Mouse (Mus musculus) ES-E14 (cell line): ENCODE measurements around the gene Nccrp1. TPM values are rescaled to one million over a fixed set of nuclear protein-coding genes. Genes with fewer than 3 reads are reported as not detected.
"Not testable (repeated sequence)": the region's sequence is repeated elsewhere in the genome, so short reads cannot be mapped to it uniquely, and the experiment has no call there.

Experiments
- DNase-seq: peaks from one replicate; pipeline ENCODE4 v3.0.0-alpha.2; 2013; ENCODE audit warnings: low read depth, low spot score
- H3K27ac ChIP-seq: 2 replicates; pipeline ENCODE4 v1.5.1; 2012; ENCODE audit warnings: low read depth, mild to moderate bottlenecking, low read length, moderate library complexity, mixed read lengths; ENCODE audit not compliant: poor library complexity, insufficient read depth, severe bottlenecking
- H3K36me3 ChIP-seq: 2 replicates; pipeline ENCODE4 v1.6.1; 2012; ENCODE audit warnings: mild to moderate bottlenecking, low read length, moderate library complexity, mixed read lengths; ENCODE audit not compliant: control insufficient read depth, poor library complexity, insufficient read depth, severe bottlenecking
- H3K4me1 ChIP-seq, 2 experiments: fragments of 150-350 bp in 1 of 2; sonication (generic) in 1 of 2; 2 replicates each; pipeline ENCODE4 v1.6.1; 2012; ENCODE audit warnings: low read length in 2 of 2, mild to moderate bottlenecking in 1 of 2, mixed read lengths in 1 of 2; ENCODE audit not compliant: control insufficient read depth in 2 of 2, insufficient read depth in 2 of 2, poor library complexity in 1 of 2
- H3K4me3 ChIP-seq, 2 experiments: fragments of 150-350 bp in 1 of 2; sonication (generic) in 1 of 2; 2 replicates each; pipeline ENCODE4 v1.5.1; 2012; ENCODE audit warnings: low read length in 2 of 2, low read depth in 1 of 2, mild to moderate bottlenecking in 1 of 2, mixed read lengths in 1 of 2; ENCODE audit not compliant: insufficient read depth in 1 of 2, poor library complexity in 1 of 2, severe bottlenecking in 1 of 2
- H3K9ac ChIP-seq: 2 replicates; pipeline ENCODE4 v1.6.1; 2012; ENCODE audit warnings: low read depth, mild to moderate bottlenecking, low read length, mixed read lengths; ENCODE audit not compliant: poor library complexity, insufficient read depth, severe bottlenecking
- H3K9me3 ChIP-seq: fragments of 150-350 bp; sonication (generic); 2 replicates; pipeline ENCODE4 v1.6.1; 2012; ENCODE audit warnings: low read depth, mild to moderate bottlenecking, low read length; ENCODE audit not compliant: control insufficient read depth, insufficient read depth
- CHD2 ChIP-seq: IDR thresholded peaks from 2 replicates; pipeline ENCODE4 v1.6.1; 2014; ENCODE audit warnings: mild to moderate bottlenecking, low read depth, low read length, inconsistent platforms
- HCFC1 ChIP-seq: IDR thresholded peaks from 2 replicates; pipeline ENCODE4 v1.6.1; 2012; ENCODE audit warnings: low read length, inconsistent platforms, borderline replicate concordance; ENCODE audit not compliant: insufficient read depth
- MAFK ChIP-seq: IDR thresholded peaks from 2 replicates; pipeline ENCODE4 v1.6.1; 2014; ENCODE audit warnings: mild to moderate bottlenecking, low read depth, low read length, inconsistent platforms; ENCODE audit not compliant: insufficient read depth
- ZC3H11A ChIP-seq: IDR thresholded peaks from 2 replicates; pipeline ENCODE4 v1.6.1; 2012; ENCODE audit warnings: low read depth, mild to moderate bottlenecking, inconsistent platforms, low read length, borderline replicate concordance
- ZNF384 ChIP-seq: IDR thresholded peaks from 2 replicates; pipeline ENCODE4 v1.6.1; 2012; ENCODE audit warnings: low read depth, low read length, inconsistent platforms
- in situ Hi-C, 2 experiments: fragments of 600-800 bp; cut with MboI; formaldehyde crosslinking; loops; one replicate each; pipeline ENCODE4 v1.15.1; 2025; ENCODE audit warnings: low sequenced_read_pairs in 2 of 2, inconsistent platforms in 1 of 2; ENCODE audit not compliant: unreplicated experiment in 2 of 2
- total RNA-seq: library from RNA; depleted of rRNA; stranded (reverse); fragments of 300-350 nt; gene quantifications from 2 replicates; pipeline ENCODE4 v1.2.3, GENCODE M21; 2012

Gene Nccrp1
- total RNA-seq, 1 experiment = 0.18 TPM

DNA sequence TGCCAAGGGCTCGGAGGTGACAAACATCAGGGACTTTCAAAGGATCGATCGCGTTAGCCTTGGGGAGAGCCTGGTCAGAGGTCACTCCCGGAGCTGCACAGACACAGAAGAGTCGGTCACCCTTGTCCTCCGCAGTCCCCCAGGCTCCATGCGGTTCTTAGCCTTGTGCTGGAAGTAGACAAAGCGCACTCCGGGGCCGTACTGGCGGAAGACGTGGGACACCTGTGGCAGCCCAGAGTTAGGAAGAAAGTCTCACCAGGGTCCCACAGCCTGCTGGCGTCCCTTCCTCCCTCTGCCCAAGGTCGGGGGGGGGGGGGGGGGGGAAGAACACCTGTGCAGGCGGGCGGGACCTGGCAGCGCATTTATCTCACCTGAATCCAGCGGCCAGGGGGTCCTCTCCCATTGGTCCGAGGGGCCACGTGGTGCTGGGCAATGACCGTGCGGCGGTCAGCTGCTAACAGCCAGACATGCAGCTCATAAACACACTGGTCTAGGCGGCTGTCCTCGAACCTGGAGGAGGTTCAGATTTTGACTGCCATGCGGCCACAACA is 2.9 kb downstream of the Nccrp1 start:
- Histone ChIP-seq H3K9me3 (no peaks in the 10 kb centered on the region), H3K4me1 (peaks cover 2 to 20% of the 10 kb centered on the region in 2 experiments; a peak in 2 of 4 replicates), H3K9ac (peak overlapping the region; percentile 10; the same call in 1 of the 2 replicates), H3K36me3 (no peaks in the 10 kb centered on the region), H3K27ac (no peak overlapping the region), H3K4me3 (peak overlapping the region; percentile 35 to 48; a peak in 3 of 4 replicates)
- TF ChIP-seq CHD2 (no peak), HCFC1 (no peak), MAFK (no peak)
- DNase-seq = no peak
- in situ Hi-C loops = no loop called here

DNA sequence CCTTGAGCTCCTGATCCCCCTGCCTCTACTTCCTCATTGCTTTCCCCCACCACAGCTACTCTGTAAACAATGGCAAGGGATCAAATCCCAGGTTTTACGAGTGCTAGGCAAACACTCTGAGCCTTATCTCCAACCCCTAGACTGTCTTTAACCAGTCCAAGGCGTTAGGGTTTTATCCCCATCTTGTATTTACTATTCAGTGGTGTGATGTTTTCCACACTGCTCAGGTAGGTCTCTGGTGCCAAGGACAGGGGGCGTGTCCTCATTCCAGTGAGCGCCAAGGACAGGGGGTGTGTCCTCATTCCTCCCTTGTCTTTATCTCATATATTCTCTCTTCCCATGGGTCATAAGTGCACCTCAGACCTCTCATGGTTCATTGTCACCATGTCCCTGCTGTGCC is 6.5 kb downstream of the Nccrp1 start, which contains the start of gene Sycn:
Gene Sycn (plus strand): TSS at position 360 of the 400 bp plus-strand sequence.
- Histone ChIP-seq H3K9ac (no peak within 1 kb of the TSS), H3K36me3 (no peaks in the 10 kb centered on the region), H3K9me3 (no peaks in the 10 kb centered on the region), H3K27ac (no peak within 1 kb of the TSS), H3K4me1 (peaks cover 2 to 10% of the 10 kb centered on the region in 2 experiments; a peak in 2 of 4 replicates), H3K4me3 (no peak within 1 kb of the TSS)
- no peak for DNase-seq
- in situ Hi-C loops = no loop called here
- TF ChIP-seq HCFC1 = no peak
- no peak for TF ChIP-seq ZNF384
- no peak for TF ChIP-seq ZC3H11A
- no peak for TF ChIP-seq MAFK
- TF ChIP-seq CHD2 = no peak

DNA sequence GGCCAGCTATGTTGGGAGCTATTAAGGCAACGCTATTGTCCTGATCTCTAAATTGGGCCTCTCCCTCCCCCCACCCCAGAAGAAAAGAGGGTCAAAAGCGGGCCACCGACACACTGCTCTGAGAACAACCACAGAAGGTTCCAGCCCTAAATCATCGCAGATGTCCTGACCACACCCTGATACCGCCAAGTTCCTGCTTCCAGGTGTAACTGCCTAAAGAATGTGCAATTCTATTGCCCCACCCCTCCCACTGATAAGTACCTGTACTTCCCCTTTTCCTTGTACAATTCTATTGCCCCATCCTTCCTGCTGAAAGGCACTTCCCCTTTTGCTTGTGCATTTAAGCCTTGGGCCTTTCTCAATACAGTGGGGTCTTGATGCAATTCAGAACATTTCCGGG is 8.2 kb downstream of the Nccrp1 start:
- H3K4me3 ChIP-seq, in situ Hi-C loops, H3K9ac ChIP-seq, H3K4me1 ChIP-seq, H3K36me3 ChIP-seq, DNase-seq, H3K9me3 ChIP-seq, H3K27ac ChIP-seq: not testable (repeated sequence)

DNA sequence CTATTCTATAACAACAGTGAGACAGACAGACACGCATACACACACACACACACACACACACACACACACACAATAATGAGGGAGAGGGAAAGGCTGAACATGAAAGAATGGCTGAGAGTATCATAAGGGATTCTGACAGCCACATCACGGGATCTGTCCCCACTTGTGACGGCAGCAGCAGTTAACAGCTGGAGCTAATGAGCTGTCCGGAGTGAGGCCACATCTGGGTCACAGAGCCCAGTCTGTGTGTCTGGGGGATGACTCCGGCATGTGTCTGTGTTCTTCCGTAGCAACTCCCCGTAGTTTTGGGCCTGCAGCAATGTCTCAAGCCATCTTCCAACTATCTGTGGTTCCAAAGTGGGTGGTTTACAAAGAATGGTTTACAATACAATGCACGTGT is 15.0 kb downstream of the Nccrp1 start:
- H3K36me3 ChIP-seq = no peaks in the 10 kb centered on the region
- peaks cover 4 to 15% of the 10 kb centered on the region in 2 experiments; a peak in 2 of 4 replicates for H3K4me1 ChIP-seq
- in situ Hi-C loops = no loop called here
- TF ChIP-seq HCFC1 = no peak
- TF ChIP-seq CHD2 = no peak
- TF ChIP-seq MAFK = no peak
- TF ChIP-seq ZC3H11A = no peak
- TF ChIP-seq ZNF384 = no peak
- no peak overlapping the region for H3K27ac ChIP-seq
- H3K9me3 ChIP-seq = no peaks in the 10 kb centered on the region
- no peak for DNase-seq
- no peak overlapping the region for H3K4me3 ChIP-seq
- no peak overlapping the region for H3K9ac ChIP-seq

DNA sequence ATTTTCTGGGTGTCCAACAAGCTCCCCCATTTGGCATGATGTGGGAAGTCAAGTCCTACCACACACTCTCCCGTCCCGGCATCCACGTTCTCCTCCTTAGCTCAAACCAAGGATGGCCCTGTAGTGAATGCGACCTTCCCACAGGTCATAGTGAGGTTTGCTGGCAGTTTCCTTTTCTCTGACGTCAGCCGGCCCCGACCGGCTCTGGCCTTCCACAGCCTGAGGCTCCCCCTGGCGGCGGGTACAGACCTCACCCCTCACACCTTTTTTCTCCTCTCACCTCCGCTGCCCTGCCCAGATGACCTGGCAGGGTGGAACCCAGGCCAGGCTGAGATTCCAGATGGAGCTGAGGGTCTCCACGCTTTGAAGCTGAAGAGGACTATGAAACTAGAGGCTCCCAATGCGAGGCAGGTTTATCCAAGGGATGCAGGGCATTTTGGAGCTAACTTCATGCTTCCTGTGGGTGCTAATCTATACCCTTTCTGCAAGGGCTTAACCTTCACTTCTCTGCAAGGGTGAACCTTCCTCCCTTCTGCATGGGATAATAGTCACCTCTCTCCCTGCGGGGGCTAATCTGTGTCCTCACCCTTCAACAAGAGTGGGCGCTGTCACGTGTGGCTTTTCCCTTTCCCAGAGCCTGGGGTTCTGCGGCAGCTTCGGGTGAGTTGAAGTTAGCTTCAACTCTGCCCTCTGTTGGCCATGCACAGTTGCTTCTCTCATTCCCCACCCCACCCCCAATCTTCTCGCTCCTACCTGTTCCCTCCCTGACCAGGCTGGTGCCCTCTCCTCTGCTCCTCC is 18.9 kb downstream of the Nccrp1 start:
- no peak overlapping the region for H3K27ac ChIP-seq
- no peaks in the 10 kb centered on the region for H3K9me3 ChIP-seq
- in situ Hi-C loops = loop anchor here in 1 of 2 experiments (5.0 kb wide), 1 partner anchor 76 kb away; the partner anchor contains the start of gene Lrfn1
- H3K9ac ChIP-seq = no peak overlapping the region
- H3K4me1 ChIP-seq = peaks cover 4 to 16% of the 10 kb centered on the region in 2 experiments; a peak in 2 of 4 replicates
- peak; percentile 90 for DNase-seq
- no peak for TF ChIP-seq ZNF384
- no peak for TF ChIP-seq HCFC1
- TF ChIP-seq ZC3H11A = peak; percentile 77; the same call in 1 of the 2 replicates
- TF ChIP-seq CHD2 = no peak
- TF ChIP-seq MAFK = no peak
- H3K36me3 ChIP-seq = no peaks in the 10 kb centered on the region
- H3K4me3 ChIP-seq = no peak overlapping the region; a peak in 1 of 4 replicates

DNA sequence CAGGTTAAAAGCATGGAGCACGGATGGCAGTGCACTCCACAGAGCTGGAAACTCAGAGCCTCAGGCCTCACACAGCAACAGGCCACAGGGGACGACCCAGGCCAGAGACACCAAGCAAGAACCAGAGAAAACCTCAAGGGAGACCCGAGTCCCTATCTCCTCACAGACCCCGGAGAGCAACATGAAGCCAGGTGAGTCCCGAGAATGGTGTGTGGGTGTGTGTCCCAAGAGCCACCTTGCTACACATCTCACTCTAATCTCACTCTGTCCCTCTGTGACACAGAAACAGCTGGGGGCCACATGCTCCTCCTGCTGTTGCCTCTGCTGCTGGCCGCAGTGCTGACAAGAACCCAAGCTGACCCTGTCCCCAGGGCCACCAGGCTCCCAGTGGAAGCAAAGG is 24.5 kb downstream of the Nccrp1 start, which contains the start of gene Ifnl3:
Gene Ifnl3 (plus strand): TSS at position 301 of the 400 bp plus-strand sequence.
- H3K9me3 ChIP-seq, H3K36me3 ChIP-seq, H3K27ac ChIP-seq, in situ Hi-C loops, H3K4me1 ChIP-seq, DNase-seq, H3K9ac ChIP-seq, H3K4me3 ChIP-seq: not testable (repeated sequence)
